Mouse (Mus musculus): Measurements from ENCODE around the gene Trex1. TPM values are rescaled to one million over a fixed set of nuclear protein-coding genes. Genes with fewer than 3 reads are reported as not detected.

The Trex1 gene
- polyA plus RNA-seq, 1 experiment from 2014 or later, result 20.9 TPM

DNA sequence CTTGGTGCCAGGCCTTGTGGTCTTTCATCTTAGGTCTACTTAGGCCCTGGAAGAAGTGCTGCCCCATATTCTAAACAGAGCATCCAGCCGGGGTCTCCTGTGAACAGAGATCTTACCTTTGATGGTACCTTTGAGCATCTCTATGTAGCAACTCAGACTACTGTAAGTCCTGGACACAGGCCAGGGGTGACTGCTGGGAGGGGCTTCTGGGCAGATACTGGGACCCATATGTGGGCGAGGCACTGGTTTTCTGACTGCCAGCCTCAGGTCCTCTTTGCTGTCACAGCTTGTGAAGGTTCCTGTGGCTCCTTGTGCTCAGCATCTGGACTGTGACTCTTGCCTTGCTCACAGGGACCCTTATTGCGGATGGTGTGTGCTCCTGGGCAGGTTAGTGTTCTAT lies 43.0 kb upstream of the Trex1 start:
- Histone ChIP-seq H3K27me3 (replicated peaks; ENCODE audit: insufficient read depth, low read length) (no peaks in the 10 kb centered on the region), H3K4me1 (ENCODE audit: insufficient read depth, low read depth, low read length) (no peaks in the 10 kb centered on the region; the same call in 1 of the 2 replicates), H3K4me3 (ENCODE audit: low read depth, low read length) (no peak overlapping the region), H3K4me2 (replicated peaks; ENCODE audit: low read depth, low read length) (no peak overlapping the region), H3K27ac (ENCODE audit: low read length) (no peak overlapping the region), H3K9ac (replicated peaks; ENCODE audit: low read depth) (no peak overlapping the region), H3K36me3 (ENCODE audit: insufficient read depth, low read length) (peaks cover 4% of the 10 kb centered on the region; the same call in 1 of the 2 replicates), H3K9me3 (ENCODE audit: low read length) (no peaks in the 10 kb centered on the region)
- TF ChIP-seq CTCF (IDR thresholded peaks at IDR 0.05) (no peak), EP300 (IDR thresholded peaks at IDR 0.05) (no peak)
- ATAC-seq (no peak), DNase-seq (ENCODE audit: low spot score) (no peak)
- 83% methylated on average over 3 of the region's 3 CpGs for WGBS

DNA sequence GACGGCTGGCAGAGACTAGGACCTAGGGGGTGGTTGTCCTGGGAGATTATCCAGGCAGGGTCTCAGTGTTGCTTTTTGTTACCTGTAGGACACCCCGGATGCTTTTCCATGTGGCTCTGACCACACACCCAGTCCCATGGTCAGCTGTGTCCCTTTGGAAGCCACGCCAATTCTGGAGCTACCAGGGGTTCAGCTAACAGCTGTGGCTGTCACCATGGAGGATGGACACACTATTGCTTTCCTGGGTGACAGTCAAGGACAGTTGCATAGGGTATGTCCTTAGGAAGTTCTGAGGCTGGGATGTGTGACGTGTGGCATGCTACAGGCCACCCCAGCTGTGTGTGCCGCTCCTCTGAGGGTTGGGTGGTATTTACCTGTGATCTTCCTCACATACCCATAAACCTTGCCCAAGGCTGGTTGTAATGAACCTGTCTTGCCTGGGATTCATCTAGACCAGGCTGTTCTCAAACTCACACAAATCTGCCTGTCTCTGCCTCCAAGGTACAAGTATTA lies 42.5 kb upstream of the Trex1 start:
- Histone ChIP-seq H3K36me3 (ENCODE audit: insufficient read depth, low read length) (peaks cover 4% of the 10 kb centered on the region; the same call in 1 of the 2 replicates), H3K9me3 (ENCODE audit: low read length) (no peaks in the 10 kb centered on the region), H3K27ac (ENCODE audit: low read length) (no peak overlapping the region), H3K27me3 (replicated peaks; ENCODE audit: insufficient read depth, low read length) (no peaks in the 10 kb centered on the region), H3K9ac (replicated peaks; ENCODE audit: low read depth) (no peak overlapping the region), H3K4me1 (ENCODE audit: insufficient read depth, low read depth, low read length) (no peaks in the 10 kb centered on the region; the same call in 1 of the 2 replicates), H3K4me3 (ENCODE audit: low read depth, low read length) (no peak overlapping the region), H3K4me2 (replicated peaks; ENCODE audit: low read depth, low read length) (no peak overlapping the region)
- 88% methylated on average over 5 of the region's 5 CpGs for WGBS
- ATAC-seq (no peak), DNase-seq (ENCODE audit: low spot score) (no peak)
- TF ChIP-seq CTCF (IDR thresholded peaks at IDR 0.05), result no peak
- TF ChIP-seq EP300 (IDR thresholded peaks at IDR 0.05), result no peak

DNA sequence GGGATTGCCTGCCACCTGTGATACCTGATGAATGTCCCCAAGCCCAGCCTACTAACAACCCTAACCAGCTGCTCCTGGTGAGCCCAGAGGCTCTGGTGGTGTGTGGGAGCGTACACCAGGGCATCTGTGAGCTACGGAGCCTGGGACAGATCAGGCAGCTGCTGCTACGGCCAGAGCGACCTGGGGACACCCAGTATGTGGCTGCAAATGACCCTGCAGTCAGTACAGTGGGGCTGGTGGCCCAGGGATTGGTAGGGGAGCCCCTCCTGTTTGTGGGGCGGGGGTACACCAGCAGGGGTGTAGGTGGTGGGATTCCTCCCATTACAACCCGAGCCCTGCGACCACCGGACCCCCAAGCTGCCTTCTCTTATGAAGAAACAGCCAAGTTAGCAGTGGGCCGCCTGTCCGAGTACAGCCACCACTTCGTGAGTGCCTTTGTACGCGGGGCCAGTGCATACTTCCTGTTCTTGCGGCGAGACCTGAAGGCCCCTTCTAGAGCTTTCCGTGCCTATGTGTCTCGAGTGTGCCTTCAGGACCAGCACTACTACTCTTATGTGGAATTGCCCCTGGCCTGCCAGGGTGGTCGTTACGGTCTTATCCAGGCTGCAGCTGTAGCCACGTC lies 40.9 kb upstream of the Trex1 start:
- DNase-seq (ENCODE audit: low spot score) (no peak), ATAC-seq (no peak)
- H3K4me3 ChIP-seq (ENCODE audit: low read depth, low read length), result no peak overlapping the region
- H3K27ac ChIP-seq (ENCODE audit: low read length), result 0 out of 2 replicates have a peak overlapping the region, but pooled peaks have one; percentile 43
- WGBS, result 76% methylated on average over 20 of the region's 20 CpGs
- no peaks in the 10 kb centered on the region for H3K27me3 ChIP-seq (replicated peaks; ENCODE audit: insufficient read depth, low read length)
- no peaks in the 10 kb centered on the region for H3K36me3 ChIP-seq (ENCODE audit: insufficient read depth, low read length)
- TF ChIP-seq EP300 (IDR thresholded peaks at IDR 0.05) (no peak), CTCF (IDR thresholded peaks at IDR 0.05) (no peak)
- H3K4me2 ChIP-seq (replicated peaks; ENCODE audit: low read depth, low read length), result no peak overlapping the region
- no peaks in the 10 kb centered on the region for H3K9me3 ChIP-seq (ENCODE audit: low read length)
- H3K4me1 ChIP-seq (ENCODE audit: insufficient read depth, low read depth, low read length), result no peaks in the 10 kb centered on the region; the same call in 1 of the 2 replicates
- H3K9ac ChIP-seq (replicated peaks; ENCODE audit: low read depth), result no peak overlapping the region

DNA sequence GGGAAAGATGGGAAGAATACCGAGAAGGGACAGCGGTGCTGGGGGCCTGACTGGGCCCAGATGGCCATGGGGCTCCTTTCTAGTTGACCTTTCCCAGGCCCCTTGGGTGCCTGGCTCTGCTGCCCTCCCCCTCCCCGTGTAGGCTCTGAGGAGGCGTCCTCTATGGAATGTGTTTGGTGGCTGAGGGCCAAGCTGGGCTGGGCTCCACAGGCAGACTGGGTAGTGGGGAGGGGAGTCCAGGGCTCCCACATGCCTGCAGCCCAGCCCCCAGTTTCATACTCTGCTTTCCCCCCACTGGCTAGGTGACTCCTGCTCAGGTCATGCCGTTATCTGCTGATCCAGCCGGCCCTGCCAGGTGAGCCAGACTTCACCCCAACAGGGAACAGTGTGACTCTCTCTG lies 39.4 kb upstream of the Trex1 start:
- WGBS, result 36% methylated on average over 5 of the region's 6 CpGs
- no peaks in the 10 kb centered on the region for H3K9me3 ChIP-seq (ENCODE audit: low read length)
- peaks cover 9% of the 10 kb centered on the region; the same call in 1 of the 2 replicates for H3K4me1 ChIP-seq (ENCODE audit: insufficient read depth, low read depth, low read length)
- no peaks in the 10 kb centered on the region for H3K27me3 ChIP-seq (replicated peaks; ENCODE audit: insufficient read depth, low read length)
- peak; percentile 79 for DNase-seq (ENCODE audit: low spot score)
- no peak overlapping the region for H3K9ac ChIP-seq (replicated peaks; ENCODE audit: low read depth)
- H3K36me3 ChIP-seq (ENCODE audit: insufficient read depth, low read length), result no peaks in the 10 kb centered on the region
- ATAC-seq, result peak; percentile 25
- peak overlapping the region; percentile 97 for H3K27ac ChIP-seq (ENCODE audit: low read length)
- no peak overlapping the region for H3K4me3 ChIP-seq (ENCODE audit: low read depth, low read length)
- TF ChIP-seq CTCF (IDR thresholded peaks at IDR 0.05) (no peak), EP300 (IDR thresholded peaks at IDR 0.05) (no peak)
- no peak overlapping the region; the same call in 1 of the 2 replicates for H3K4me2 ChIP-seq (replicated peaks; ENCODE audit: low read depth, low read length)

DNA sequence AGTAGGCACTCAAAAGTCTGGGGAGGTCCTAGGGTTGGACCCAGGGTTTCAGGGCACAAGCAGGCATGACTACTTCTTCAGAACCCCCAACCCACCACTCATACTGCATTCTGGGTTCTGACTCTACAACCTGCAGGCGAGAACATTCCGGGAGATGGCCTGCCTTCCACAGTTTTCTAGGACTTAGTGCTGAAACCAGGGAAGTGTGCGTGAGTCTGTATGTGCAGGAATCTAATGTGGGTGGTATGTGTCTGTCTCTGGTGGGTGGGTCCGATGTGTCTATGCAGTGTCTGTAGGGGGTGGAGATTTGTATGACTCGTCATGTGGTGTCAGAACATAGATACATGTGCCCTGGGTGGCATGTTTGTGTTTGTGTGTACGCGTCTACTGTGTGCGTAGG lies 38.8 kb upstream of the Trex1 start:
- WGBS, result 66% methylated on average over 8 of the region's 8 CpGs
- no peak for DNase-seq (ENCODE audit: low spot score)
- Histone ChIP-seq H3K9ac (replicated peaks; ENCODE audit: low read depth) (no peak overlapping the region), H3K4me1 (ENCODE audit: insufficient read depth, low read depth, low read length) (peaks cover 9% of the 10 kb centered on the region; the same call in 1 of the 2 replicates), H3K4me2 (replicated peaks; ENCODE audit: low read depth, low read length) (peak overlapping the region; percentile 74; the same call in 1 of the 2 replicates), H3K27ac (ENCODE audit: low read length) (peak overlapping the region; percentile 97), H3K27me3 (replicated peaks; ENCODE audit: insufficient read depth, low read length) (no peaks in the 10 kb centered on the region), H3K9me3 (ENCODE audit: low read length) (no peaks in the 10 kb centered on the region), H3K36me3 (ENCODE audit: insufficient read depth, low read length) (no peaks in the 10 kb centered on the region), H3K4me3 (ENCODE audit: low read depth, low read length) (no peak overlapping the region)
- no peak for ATAC-seq
- no peak for TF ChIP-seq CTCF (IDR thresholded peaks at IDR 0.05)
- no peak for TF ChIP-seq EP300 (IDR thresholded peaks at IDR 0.05)

DNA sequence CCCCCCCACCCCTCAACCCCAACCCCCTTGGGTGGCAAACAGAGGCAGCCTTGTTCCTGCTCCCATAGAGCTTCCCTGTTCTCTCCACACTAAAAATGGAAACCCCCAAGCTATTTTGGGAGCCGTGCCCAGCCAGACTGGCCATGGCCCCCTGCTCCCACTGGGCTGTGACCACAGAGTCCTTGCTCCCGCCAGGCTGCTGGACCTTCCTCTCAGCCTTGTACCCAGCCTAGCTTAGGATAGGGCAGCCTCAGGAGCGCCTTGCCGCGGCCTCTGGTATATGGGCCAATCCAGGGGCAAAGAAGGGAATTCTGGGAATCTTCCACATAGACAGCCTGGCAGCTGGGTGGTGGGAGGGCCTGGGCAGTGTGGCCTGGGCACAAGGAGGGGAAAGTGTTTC lies 38.3 kb upstream of the Trex1 start:
- H3K9me3 ChIP-seq (ENCODE audit: low read length), result no peaks in the 10 kb centered on the region
- H3K4me2 ChIP-seq (replicated peaks; ENCODE audit: low read depth, low read length), result peak overlapping the region; percentile 74
- 0 out of 2 replicates have a peak overlapping the region, but pooled peaks have one; percentile 9 for H3K9ac ChIP-seq (replicated peaks; ENCODE audit: low read depth)
- no peak overlapping the region for H3K4me3 ChIP-seq (ENCODE audit: low read depth, low read length)
- H3K36me3 ChIP-seq (ENCODE audit: insufficient read depth, low read length), result no peaks in the 10 kb centered on the region
- H3K27me3 ChIP-seq (replicated peaks; ENCODE audit: insufficient read depth, low read length), result no peaks in the 10 kb centered on the region
- 52% methylated on average over 5 of the region's 5 CpGs for WGBS
- H3K4me1 ChIP-seq (ENCODE audit: insufficient read depth, low read depth, low read length), result peaks cover 9% of the 10 kb centered on the region; the same call in 1 of the 2 replicates
- H3K27ac ChIP-seq (ENCODE audit: low read length), result peak overlapping the region; percentile 97
- DNase-seq (ENCODE audit: low spot score) (peak; percentile 26), ATAC-seq (no peak)
- TF ChIP-seq EP300 (IDR thresholded peaks at IDR 0.05), result no peak
- no peak for TF ChIP-seq CTCF (IDR thresholded peaks at IDR 0.05)
